Mouse (Mus musculus) lung, adult 2 months (tissue): ENCODE results near the gene Bcl9l. TPM values are rescaled to one million over a fixed set of nuclear protein-coding genes. Genes with fewer than 3 reads are reported as not detected.

Experiments used
- DNase-seq: peaks from one replicate; pipeline ENCODE4 v3.0.0; 2022
- H3K4me1 ChIP-seq: fragments of 200-500 bp; 2 replicates; pipeline ENCODE4 v1.6.1; 2011; ENCODE audit warnings: low read length; ENCODE audit not compliant: control insufficient read depth, insufficient read depth
- H3K4me3 ChIP-seq: fragments of 200-500 bp; replicated peaks from 2 replicates; pipeline ENCODE3; 2011; ENCODE audit warnings: low read depth, mild to moderate bottlenecking, control low read depth, low read length; ENCODE audit errors: extremely low read depth
- CTCF ChIP-seq: fragments of 200-500 bp; IDR thresholded peaks from 2 replicates; pipeline ENCODE4 v1.5.1; 2011; ENCODE audit warnings: mild to moderate bottlenecking, low read length, control low read depth; ENCODE audit not compliant: insufficient read depth
- POLR2A ChIP-seq: fragments of 200-500 bp; IDR thresholded peaks from 2 replicates; pipeline ENCODE4 v1.6.1; 2011; ENCODE audit warnings: low read depth, mild to moderate bottlenecking, control low read depth, low read length, borderline replicate concordance; ENCODE audit errors: extremely low read depth
- WGBS: fragments of 180-500 bp; shearing (Covaris S2); methylation state at CpG from one replicate; pipeline ENCODE4 v1.1.7; 2018; 5-methylcytosine and 5-hydroxymethylcytosine counted together
- polyA plus RNA-seq: library from polyadenylated mRNA; depleted of rRNA; stranded (reverse); fragments of >200 nt; gene quantifications from 2 replicates; pipeline ENCODE4 v1.2.3, GENCODE M21; 2012

Bcl9l gene
- polyA plus RNA-seq, 1 experiment: 69.0 TPM

DNA sequence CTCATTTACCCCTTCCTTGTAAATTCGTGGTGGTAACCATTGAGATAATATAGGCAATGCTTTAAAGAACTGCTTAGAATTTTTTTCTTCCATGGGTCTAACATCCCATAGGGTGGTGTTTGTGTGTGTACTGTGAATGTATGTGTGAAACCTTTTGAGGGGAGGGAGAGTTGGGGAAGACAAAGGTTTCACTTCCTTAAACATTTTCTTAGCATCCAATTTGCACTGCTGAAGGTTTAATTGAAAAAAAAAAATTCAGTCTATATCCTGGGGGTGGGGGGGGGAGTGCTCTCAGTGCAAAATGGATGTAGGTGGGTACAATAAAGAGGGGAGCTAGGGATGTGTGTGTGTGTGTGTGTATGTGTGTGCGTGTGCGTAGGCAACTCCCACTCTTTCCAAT, 513 bp upstream of the Bcl9l start:
- Histone ChIP-seq H3K4me3 (peak overlapping the region; percentile 80), H3K4me1 (peaks cover 24% of the 10 kb centered on the region)
- DNase-seq: no peak
- TF ChIP-seq CTCF: peak; percentile 6; the same call in 1 of the 2 replicates
- TF ChIP-seq POLR2A: no peak
- 22% methylated on average over 3 of the region's 3 CpGs for WGBS

DNA sequence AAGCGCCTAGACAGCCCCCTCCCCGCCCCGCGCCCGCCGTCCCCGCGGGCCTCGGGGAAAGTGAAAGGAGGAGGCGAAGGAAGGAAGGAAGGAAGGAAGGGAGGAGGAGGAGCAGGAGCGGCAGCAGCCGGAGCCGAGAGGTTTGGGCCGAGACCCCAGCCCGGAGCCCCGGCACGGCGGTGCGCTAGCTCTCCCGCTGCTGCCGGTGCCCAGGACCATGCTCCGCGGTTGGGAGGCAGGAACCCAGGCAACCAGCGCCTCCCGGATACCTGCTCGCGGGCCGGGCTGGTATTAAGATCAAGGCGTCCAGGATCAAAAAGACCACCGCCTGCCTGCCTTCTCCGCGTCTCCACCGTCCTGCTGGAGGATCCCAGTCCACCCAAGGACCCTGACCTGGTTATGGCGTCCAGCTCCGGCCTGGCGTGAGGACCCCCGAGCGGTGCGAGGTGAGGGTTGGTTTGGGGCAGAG, 450 bp downstream of the Bcl9l start:
- DNase-seq: peak; percentile 61
- H3K4me3 ChIP-seq: peak overlapping the region; percentile 80
- H3K4me1 ChIP-seq: peaks cover 32% of the 10 kb centered on the region
- TF ChIP-seq CTCF (no peak), POLR2A (no peak)
- WGBS: under 1% methylated on average over 38 of the region's 39 CpGs

DNA sequence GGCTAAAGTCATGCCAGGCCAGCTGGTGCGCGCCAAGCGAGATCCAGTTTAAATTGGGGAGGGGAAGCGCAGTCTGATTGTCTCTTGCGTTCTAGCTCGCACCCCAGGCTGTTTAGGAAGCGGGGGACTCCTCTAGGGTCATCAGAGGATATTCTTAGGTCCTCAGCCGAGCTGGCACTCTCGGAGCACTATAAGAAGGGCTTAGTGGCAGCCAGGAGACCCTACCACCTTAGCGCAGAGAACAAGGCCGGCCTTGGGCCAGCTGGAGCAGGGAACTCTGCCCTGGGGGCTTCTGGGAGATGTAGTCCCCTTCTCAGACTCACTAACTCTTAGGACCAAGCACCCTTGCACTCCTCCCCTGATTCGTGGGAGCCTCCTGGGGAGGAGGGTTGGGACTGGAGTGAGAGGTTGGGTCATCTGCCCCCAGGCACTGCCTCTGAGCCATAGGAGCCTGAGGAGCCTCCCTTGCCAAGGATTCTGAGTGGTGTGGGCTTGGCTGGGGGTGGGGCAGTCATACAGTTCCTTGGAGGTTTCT, 952 bp downstream of the Bcl9l start:
- 0% methylated on average over 12 of the region's 12 CpGs for WGBS
- no peak for TF ChIP-seq CTCF
- peak; percentile 35; the same call in 1 of the 2 replicates for TF ChIP-seq POLR2A
- H3K4me1 ChIP-seq: peaks cover 37% of the 10 kb centered on the region
- peak; percentile 79 for DNase-seq
- peak overlapping the region; percentile 80 for H3K4me3 ChIP-seq

DNA sequence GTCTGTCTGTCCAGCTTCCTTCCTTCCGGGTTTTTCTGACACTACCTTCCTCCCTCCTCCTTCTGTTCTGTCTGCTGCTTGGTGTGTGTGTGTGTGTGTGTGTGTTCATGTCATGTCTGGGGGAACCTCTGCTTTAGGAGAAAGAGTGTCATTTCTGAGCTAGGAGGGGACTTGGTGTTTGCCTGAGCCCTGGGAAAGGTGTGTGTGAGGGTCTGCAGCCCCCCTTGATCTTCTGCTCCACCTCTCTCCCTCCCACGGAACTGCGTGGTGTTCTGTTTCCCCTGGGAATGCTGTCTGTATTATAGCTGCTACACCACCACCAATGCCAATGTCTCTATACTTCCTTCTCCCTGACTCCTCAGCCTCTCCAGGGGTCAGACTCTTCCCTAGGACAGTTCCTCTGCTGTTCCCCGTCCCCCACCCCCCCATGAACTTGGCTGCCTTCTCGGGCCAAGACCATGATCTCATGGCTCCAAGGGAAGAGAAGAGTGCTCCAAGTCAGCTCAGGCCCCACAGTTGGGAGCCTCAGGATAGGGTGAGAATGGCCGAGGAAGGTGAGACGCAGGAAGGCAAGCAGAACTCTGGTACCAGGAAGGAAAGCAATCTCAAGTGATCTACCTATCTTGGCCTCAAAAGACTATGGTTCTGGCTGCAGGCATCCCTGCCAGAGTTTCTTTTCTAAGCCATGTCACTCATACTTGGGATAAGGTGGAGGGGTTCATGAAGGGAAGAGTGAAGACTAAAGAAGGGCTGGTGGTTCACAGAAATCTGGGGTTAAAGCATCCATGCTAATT, 1.9 kb downstream of the Bcl9l start:
- no peak for DNase-seq
- Histone ChIP-seq H3K4me3 (peak overlapping the region; percentile 80), H3K4me1 (peaks cover 45% of the 10 kb centered on the region)
- 4% methylated on average over 7 of the region's 7 CpGs for WGBS
- no peak for TF ChIP-seq POLR2A

DNA sequence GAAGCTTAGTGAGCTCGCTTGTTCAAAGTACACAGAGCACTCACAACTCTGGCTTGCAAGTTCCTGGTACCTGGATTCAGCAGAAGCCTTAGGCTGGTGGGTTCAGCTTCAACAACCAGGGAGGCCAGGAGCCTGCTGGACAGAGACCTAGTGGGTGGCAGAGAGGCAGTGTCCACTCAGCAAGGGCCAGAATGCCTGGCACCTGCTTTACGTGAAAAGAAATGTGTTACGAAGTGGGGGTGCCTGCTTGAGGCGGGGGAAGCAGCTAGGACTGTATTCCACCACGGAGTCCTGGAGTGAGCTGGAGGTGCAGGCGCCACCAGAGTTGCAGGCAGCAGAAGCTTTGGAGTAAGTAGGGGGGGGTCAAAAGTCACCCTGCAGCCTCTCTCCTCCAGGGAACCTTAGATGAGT, 2.5 kb downstream of the Bcl9l start:
- DNase-seq: no peak
- TF ChIP-seq POLR2A (no peak), CTCF (no peak)
- 34% methylated on average over 6 of the region's 6 CpGs for WGBS
- H3K4me3 ChIP-seq: peak overlapping the region; percentile 47
- H3K4me1 ChIP-seq: peaks cover 46% of the 10 kb centered on the region

GRCm38 (mm10) chr9:44485516-44486161, 3.0 kb downstream of the Bcl9l start:
- DNase-seq: peak; percentile 60
- WGBS: 13% methylated on average over 14 of the region's 14 CpGs
- Histone ChIP-seq H3K4me1 (peaks cover 49% of the 10 kb centered on the region), H3K4me3 (peak overlapping the region; percentile 47)
- TF ChIP-seq CTCF (no peak), POLR2A (no peak)

DNA sequence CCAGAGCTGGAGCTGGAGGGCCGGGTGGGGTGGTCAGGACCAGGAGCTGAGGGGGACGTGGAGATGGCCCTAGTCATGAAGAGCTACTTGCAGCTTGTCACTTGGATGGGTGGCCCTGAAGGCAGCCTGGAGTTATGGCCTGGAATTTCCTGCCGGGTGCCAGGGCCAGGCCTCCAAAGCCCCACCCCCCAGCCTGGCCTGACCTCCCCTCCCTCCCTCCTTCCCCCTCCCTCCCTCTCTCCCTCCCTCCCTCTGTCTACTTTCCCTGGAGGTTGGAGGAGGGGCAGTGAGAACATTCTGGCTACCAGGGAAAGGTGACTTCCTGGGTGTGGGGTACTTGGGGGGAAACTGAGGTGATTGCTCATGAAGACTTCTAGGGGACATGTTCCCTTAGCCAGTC, 3.7 kb downstream of the Bcl9l start:
- H3K4me3 ChIP-seq: peak overlapping the region; percentile 57
- H3K4me1 ChIP-seq: peaks cover 51% of the 10 kb centered on the region
- no peak for DNase-seq
- TF ChIP-seq CTCF (no peak), POLR2A (peak; percentile 67; the same call in 1 of the 2 replicates)
- 10% methylated on average over 3 of the region's 3 CpGs for WGBS

GRCm38 (mm10) chr9:44486741-44487421, 4.3 kb downstream of the Bcl9l start:
- Histone ChIP-seq H3K4me3 (peak overlapping the region; percentile 57), H3K4me1 (peaks cover 51% of the 10 kb centered on the region)
- DNase-seq: peak; percentile 75
- WGBS: 7% methylated on average over 15 of the region's 15 CpGs
- peak; percentile 14; the same call in 1 of the 2 replicates for TF ChIP-seq POLR2A
- no peak for TF ChIP-seq CTCF

DNA sequence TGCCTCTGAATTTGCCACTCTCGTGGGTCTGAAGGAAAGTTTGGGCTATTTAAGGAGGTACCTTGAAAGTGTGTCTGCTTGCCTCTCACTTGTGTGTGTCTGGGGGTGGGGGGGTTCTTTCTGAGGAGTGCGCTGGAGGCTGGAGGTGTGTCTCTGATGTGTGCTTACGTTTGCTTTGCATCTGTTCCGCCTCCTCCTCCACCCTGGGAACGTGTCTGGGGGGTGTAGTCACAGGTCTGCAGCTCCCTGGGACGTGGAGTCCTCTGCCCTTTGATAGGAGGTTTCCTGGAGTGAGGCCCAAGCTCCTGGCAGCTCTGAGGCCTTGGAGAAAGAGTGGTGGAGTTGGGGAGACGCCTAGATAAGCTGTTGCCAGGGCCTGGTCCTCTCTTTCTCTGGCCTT, 4.8 kb downstream of the Bcl9l start:
- H3K4me3 ChIP-seq: peak overlapping the region; percentile 25
- 8% methylated on average over 7 of the region's 7 CpGs for WGBS

More for the DNA sequence above, 4.8 kb downstream of the Bcl9l start:
- peaks cover 53% of the 10 kb centered on the region for H3K4me1 ChIP-seq
- TF ChIP-seq CTCF (no peak), POLR2A (0 out of 2 replicates have a peak, but pooled peaks have one; percentile 23)
- DNase-seq: peak; percentile 86
